Comparison of ENCODE assay signal across 1 mouse cellular context in the genomic region with DNA sequence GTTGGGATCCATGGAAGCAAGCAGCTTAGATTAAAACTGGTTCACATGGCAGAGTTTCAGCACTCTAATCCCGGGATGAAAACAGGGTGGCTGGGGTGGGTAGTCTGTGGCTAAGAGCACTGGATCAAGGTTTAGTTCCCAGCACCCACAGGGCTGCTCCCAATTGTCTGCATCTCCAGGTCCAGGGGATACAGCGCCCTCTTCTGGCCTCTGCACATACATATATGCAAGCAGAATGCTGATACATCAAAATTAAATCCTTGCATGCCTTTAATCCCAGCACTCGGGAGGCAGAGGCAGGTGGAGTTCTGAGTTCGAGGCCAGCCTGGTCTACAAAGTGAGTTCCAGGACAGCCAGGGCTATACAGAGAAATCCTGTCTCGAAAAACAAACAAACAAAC.
TF ChIP-seq lines count a peak whose summit lies in the region.

No protein-coding gene starts in this region.

TF ChIP-seq in CH12.LX, 34 proteins besides CTCF, POLR2A, EP300 and RAD21:
- TF ChIP-seq MAFK (IDR thresholded peaks at IDR 0.05; ENCODE audit: insufficient replicate concordance, low read length): peak; percentile 89
TF ChIP-seq in CH12.LX: peak in this region for 1; not testable (repeated sequence) for 33.
